9 mouse cellular contexts compared by ENCODE assay signal in genomic region chr1:89941701-89942381, GRCm38 (mm10). TPM values are rescaled to one million over a fixed set of nuclear protein-coding genes. Genes with fewer than 3 reads are reported as not detected.
DNase-seq lines count a peak whose midpoint lies in the region; ATAC-seq and TF ChIP-seq lines count a peak whose summit lies in the region.
"Had no signal": no experiment of that assay in that cellular context is flagged by ENCODE, and none has a peak within 500 bp of the region (broad histone marks: within the 10 kb centered on the region; RNA-seq: fewer than 3 reads in every experiment).

No protein-coding gene starts in this region.

- no peak for ATAC-seq in liver, embryonic 11.5 days (replicated peaks; ENCODE audit: low FRiP score)
- ATAC-seq in embryonic facial prominence, embryonic 14.5 days (ENCODE audit: low read depth), result peak; percentile 42

- no peaks in the 10 kb centered on the region; the same call in none of the 2 replicates for H3K4me1 ChIP-seq in liver, embryonic 11.5 days (replicated peaks; ENCODE audit: control insufficient read depth, insufficient read depth, low read length)
- H3K4me1 ChIP-seq in embryonic facial prominence, embryonic 14.5 days (ENCODE audit: control insufficient read depth, insufficient read depth, low read length), result peaks cover 6% of the 10 kb centered on the region; the same call in 1 of the 2 replicates
- H3K4me1 ChIP-seq in small intestine, adult 2 months (ENCODE audit: control insufficient read depth, insufficient read depth, insufficient read length, low read length), result peaks cover 3% of the 10 kb centered on the region

- peak overlapping the region; percentile 33 for H3K4me3 ChIP-seq in liver, embryonic 11.5 days (ENCODE audit: low read depth, low read length)
- peak overlapping the region; percentile 32 for H3K4me3 ChIP-seq in embryonic facial prominence, embryonic 14.5 days (ENCODE audit: low read depth, low read length)
- peak overlapping the region; percentile 20; the same call in 1 of the 2 replicates for H3K4me3 ChIP-seq in small intestine, adult 2 months (ENCODE audit: low read depth, low read length)

- TF ChIP-seq CTCF in small intestine, adult 2 months (IDR thresholded peaks at IDR 0.05; ENCODE audit: extremely low read depth, insufficient read length, insufficient replicate concordance, low read depth, low read length), result no peak

- H3K4me2 ChIP-seq in liver, embryonic 11.5 days, result peak overlapping the region; percentile 64
- peak overlapping the region; percentile 49 for H3K4me2 ChIP-seq in embryonic facial prominence, embryonic 14.5 days (ENCODE audit: low read depth, low read length)

- H3K9me3 ChIP-seq in liver, embryonic 11.5 days (ENCODE audit: control insufficient read depth, low read length), result no peaks in the 10 kb centered on the region
- no peaks in the 10 kb centered on the region for H3K9me3 ChIP-seq in embryonic facial prominence, embryonic 14.5 days (ENCODE audit: control insufficient read depth, low read length)

- H3K36me3 ChIP-seq in liver, embryonic 11.5 days (ENCODE audit: control insufficient read depth, insufficient read depth, low read length), result no peaks in the 10 kb centered on the region
- H3K36me3 ChIP-seq in embryonic facial prominence, embryonic 14.5 days (ENCODE audit: control insufficient read depth, insufficient read depth, low read length), result no peaks in the 10 kb centered on the region
- no peaks in the 10 kb centered on the region for H3K36me3 ChIP-seq in small intestine, adult 2 months (ENCODE audit: control insufficient read depth, insufficient read depth, low read length)

- intact Hi-C loops in left cerebral cortex, postnatal 4 days (cut with DNase I), result loop anchor here (5.0 kb wide), 1 partner anchor 275 kb away; no protein-coding TSS in a partner anchor

- no peak for DNase-seq in liver, embryonic 11.5 days (ENCODE audit: low spot score)
- no peak for DNase-seq in liver
- DNase-seq in embryonic facial prominence, embryonic 14.5 days (ENCODE audit: low spot score), result no peak
- peak; percentile 23 for DNase-seq in kidney, postnatal 14 days
- no peak for DNase-seq in urinary bladder, postnatal 25 days (ENCODE audit: low spot score)
- DNase-seq in left cerebral cortex, postnatal 4 days, result no peak
- DNase-seq in adrenal gland, postnatal 14 days, result no peak

- under 1% methylated on average over 40 of the region's 40 CpGs for WGBS in liver, embryonic 11.5 days
- WGBS in embryonic facial prominence, embryonic 14.5 days, result under 1% methylated on average over 32 of the region's 40 CpGs
- WGBS in small intestine, adult 2 months, result 4% methylated on average over 40 of the region's 40 CpGs

- H3K9ac ChIP-seq in liver, embryonic 11.5 days (ENCODE audit: low read depth, low read length), result no peak overlapping the region; the same call in 1 of the 2 replicates
- H3K9ac ChIP-seq in embryonic facial prominence, embryonic 14.5 days (ENCODE audit: low read depth, low read length), result peak overlapping the region; percentile 19; the same call in 1 of the 2 replicates
- H3K9ac ChIP-seq: liver, embryonic 14.5 days had no signal

- no peak for TF ChIP-seq POLR2A in small intestine, adult 2 months (IDR thresholded peaks at IDR 0.05; ENCODE audit: low read depth, low read length)

- no peak overlapping the region for H3K27ac ChIP-seq in liver, embryonic 11.5 days (ENCODE audit: low read depth, low read length)
- H3K27ac ChIP-seq in embryonic facial prominence, embryonic 14.5 days (replicated peaks; ENCODE audit: low read depth, low read length), result no peak overlapping the region
- no peak overlapping the region for H3K27ac ChIP-seq in small intestine, adult 2 months (ENCODE audit: insufficient read depth, low read depth, low read length)
- H3K27ac ChIP-seq: liver, embryonic 14.5 days had no signal

- peaks cover 80% of the 10 kb centered on the region for H3K27me3 ChIP-seq in liver, embryonic 11.5 days (replicated peaks; ENCODE audit: control insufficient read depth, insufficient read depth, low read length)
- peaks cover 88% of the 10 kb centered on the region for H3K27me3 ChIP-seq in embryonic facial prominence, embryonic 14.5 days (replicated peaks; ENCODE audit: control insufficient read depth, insufficient read depth, low read length)
- H3K27me3 ChIP-seq in small intestine, adult 2 months (ENCODE audit: control insufficient read depth, insufficient read depth, low read length), result peaks cover 44% of the 10 kb centered on the region

RNA-seq across cellular contexts. Expression of gene Gbx2, which starts 10.9 kb away (rescaled TPM):
- 2.2 and 2.9 TPM in 2 replicates for polyA plus RNA-seq in liver, embryonic 11.5 days (2014; fragmentation: Nextera tagmentation; extraction: Ambion mirVana)
- polyA plus RNA-seq in embryonic facial prominence, embryonic 14.5 days (2014; fragmentation: Nextera tagmentation; extraction: Ambion mirVana), result 0.18 and 0.39 TPM in 2 replicates
- 0.11 TPM in 1 of 2 replicates, not detected in the other for polyA plus RNA-seq in small intestine, adult 2 months (2012; rRNA removed)
- under 1 TPM; 0.28 to 0.95 TPM for total RNA-seq in left cerebral cortex, postnatal 4 days (2021)
- total RNA-seq in adrenal gland, postnatal 14 days (2021), result not detected in 2 replicates
